Mouse (Mus musculus) megakaryocyte, embryonic 14.5 days (primary cell): ENCODE data around the gene Mtss1l.

Experiments
- FLI1 ChIP-seq: IDR thresholded peaks from 2 replicates; pipeline ENCODE4 v1.6.1; 2012; ENCODE audit warnings: low read length, inconsistent platforms, mixed read lengths
- GATA1 ChIP-seq: IDR thresholded peaks from 3 replicates; pipeline ENCODE4 v1.6.1; 2012; ENCODE audit warnings: mixed read lengths, low read length, inconsistent platforms, borderline replicate concordance

- no peak for TF ChIP-seq GATA1
- no peak for TF ChIP-seq FLI1
Observed at GRCm38 (mm10) chr8:110772452-110772851, 51.2 kb downstream of the Mtss1l start.
